Mouse (Mus musculus): ENCODE results near the gene Tmem145. TPM values are rescaled to one million over a fixed set of nuclear protein-coding genes. Genes with fewer than 3 reads are reported as not detected.

The Tmem145 gene
- total and polyA plus RNA-seq, 2 experiments from 2014 or later: not detected

DNA sequence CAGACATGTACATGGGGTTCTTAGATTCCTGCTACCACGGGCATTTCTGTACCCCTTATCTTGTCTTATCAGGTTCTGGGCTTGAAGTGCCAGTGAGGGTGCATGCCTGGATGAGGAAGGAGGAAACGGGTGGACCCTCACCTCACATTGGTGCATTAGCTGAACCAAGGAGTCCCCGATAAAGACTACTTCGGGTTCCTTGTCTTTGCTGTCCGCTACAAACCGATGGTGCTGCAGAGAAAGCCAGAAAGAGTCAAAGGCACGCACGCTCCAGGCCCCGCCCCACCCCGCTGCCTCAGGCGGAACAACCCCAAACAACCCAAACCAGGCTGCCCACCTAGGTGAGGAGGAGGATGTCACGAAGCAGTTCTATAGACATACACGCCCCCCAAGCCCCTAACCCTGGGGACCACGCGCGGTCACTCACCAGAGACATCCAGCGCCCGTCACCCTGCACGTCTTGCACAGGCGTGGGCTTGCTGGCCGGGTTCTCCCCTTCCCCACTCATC is 8.9 kb upstream of the Tmem145 start:
- Histone ChIP-seq H3K36me3 (replicated peaks; ENCODE audit: control insufficient read depth, insufficient read depth, low read length) (peaks cover 24% of the 10 kb centered on the region), H3K9me3 (replicated peaks; ENCODE audit: control insufficient read depth, low read length) (no peaks in the 10 kb centered on the region), H3K27ac (ENCODE audit: low read depth) (peak overlapping the region; percentile 70), H3K9ac (replicated peaks; ENCODE audit: low read depth, low read length) (peak overlapping the region; percentile 58), H3K4me3 (ENCODE audit: low read depth, low read length) (peak overlapping the region; percentile 75), H3K4me1 (ENCODE audit: control insufficient read depth, insufficient read depth) (peaks cover 3% of the 10 kb centered on the region; the same call in 1 of the 2 replicates), H3K27me3 (ENCODE audit: control insufficient read depth, insufficient read depth, low read length) (no peaks in the 10 kb centered on the region), H3K4me2 (ENCODE audit: low read depth, low read length) (peak overlapping the region; percentile 88)
- ATAC-seq (ENCODE audit: insufficient read depth, low read depth) (peak; percentile 8; the same call in 1 of the 2 replicates), DNase-seq (ENCODE audit: low spot score) (no peak)
- TF ChIP-seq CTCF (IDR thresholded peaks at IDR 0.05; ENCODE audit: low read depth) (no peak), EP300 (IDR thresholded peaks at IDR 0.05; ENCODE audit: low read depth) (no peak)
- WGBS: 2% methylated on average over 21 of the region's 21 CpGs

DNA sequence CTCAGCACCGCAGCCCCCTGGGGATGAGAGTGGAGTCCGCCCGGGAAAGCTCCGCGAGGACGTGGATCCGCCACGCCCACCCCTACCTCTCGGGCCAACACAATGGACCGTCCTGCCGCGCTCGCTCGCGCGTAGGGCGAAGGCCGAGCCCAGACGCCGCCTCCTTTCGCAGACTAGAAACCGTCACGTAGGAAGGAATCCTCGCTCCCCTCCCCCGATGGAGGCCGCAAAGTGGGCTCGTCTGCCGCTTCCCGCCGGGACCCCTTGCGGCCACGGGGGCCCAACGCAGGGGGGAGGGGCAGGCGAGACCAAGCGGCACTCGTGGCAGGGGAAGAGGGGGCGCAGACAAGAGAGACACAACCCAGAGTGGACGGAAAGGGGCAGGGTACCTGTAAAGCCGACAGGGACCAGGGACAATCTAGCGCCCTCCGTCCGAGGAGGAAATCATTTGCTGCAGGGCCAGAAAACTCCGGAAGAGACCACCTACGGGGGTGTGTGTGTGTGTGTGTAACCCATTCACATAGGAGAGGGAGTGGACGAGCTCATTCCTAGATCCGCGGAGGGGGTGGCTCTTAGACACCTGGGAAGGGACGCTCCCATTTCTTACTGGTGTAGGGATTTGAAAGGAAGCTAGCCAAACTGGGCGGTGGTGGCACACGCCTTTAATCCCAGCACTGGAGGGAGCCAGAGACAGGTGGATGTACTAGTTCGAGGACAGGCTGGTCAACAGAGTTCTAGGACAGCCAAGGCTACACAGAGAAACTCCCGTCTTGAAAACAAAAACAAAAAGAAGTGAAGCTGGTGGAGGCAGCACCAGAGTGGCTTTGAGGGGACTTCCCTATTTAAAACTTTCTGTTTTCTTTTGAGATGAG is 8.2 kb upstream of the Tmem145 start, which contains the start of gene Pafah1b3:
Gene Pafah1b3 (minus strand): TSS at position 533 of the 872 bp plus-strand sequence.
- under 1% methylated on average over 52 of the region's 52 CpGs for WGBS
- Histone ChIP-seq H3K9me3 (replicated peaks; ENCODE audit: control insufficient read depth, low read length) (no peaks in the 10 kb centered on the region), H3K36me3 (replicated peaks; ENCODE audit: control insufficient read depth, insufficient read depth, low read length) (peaks cover 17% of the 10 kb centered on the region), H3K4me3 (ENCODE audit: low read depth, low read length) (peak within 1 kb of the TSS; percentile 75), H3K9ac (replicated peaks; ENCODE audit: low read depth, low read length) (peak within 1 kb of the TSS; percentile 58), H3K4me2 (ENCODE audit: low read depth, low read length) (peak within 1 kb of the TSS; percentile 88), H3K27ac (ENCODE audit: low read depth) (peak within 1 kb of the TSS; percentile 70), H3K4me1 (ENCODE audit: control insufficient read depth, insufficient read depth) (peaks cover 3% of the 10 kb centered on the region; the same call in 1 of the 2 replicates), H3K27me3 (ENCODE audit: control insufficient read depth, insufficient read depth, low read length) (no peaks in the 10 kb centered on the region)
- TF ChIP-seq EP300 (IDR thresholded peaks at IDR 0.05; ENCODE audit: low read depth) (peak; percentile 67; the same call in 1 of the 2 replicates), CTCF (IDR thresholded peaks at IDR 0.05; ENCODE audit: low read depth) (peak; percentile 39)
- ATAC-seq (ENCODE audit: insufficient read depth, low read depth) (peak; percentile 90), DNase-seq (ENCODE audit: low spot score) (peak; percentile 90)

GRCm38 (mm10) chr7:25301063-25301462 is 4.8 kb upstream of the Tmem145 start, which contains the start of gene Prr19:
Gene Prr19 (plus strand): TSS chr7:25301411.
- Histone ChIP-seq H3K4me3 (ENCODE audit: low read depth, low read length) (no peak within 1 kb of the TSS), H3K27me3 (ENCODE audit: control insufficient read depth, insufficient read depth, low read length) (peaks cover 11% of the 10 kb centered on the region), H3K9ac (replicated peaks; ENCODE audit: low read depth, low read length) (no peak within 1 kb of the TSS), H3K27ac (ENCODE audit: low read depth) (no peak within 1 kb of the TSS), H3K36me3 (replicated peaks; ENCODE audit: control insufficient read depth, insufficient read depth, low read length) (no peaks in the 10 kb centered on the region), H3K9me3 (replicated peaks; ENCODE audit: control insufficient read depth, low read length) (no peaks in the 10 kb centered on the region), H3K4me2 (ENCODE audit: low read depth, low read length) (no peak within 1 kb of the TSS), H3K4me1 (ENCODE audit: control insufficient read depth, insufficient read depth) (peaks cover 9% of the 10 kb centered on the region)
- DNase-seq (ENCODE audit: low spot score): no peak
- 55% methylated on average over 19 of the region's 19 CpGs for WGBS
- no peak for ATAC-seq (ENCODE audit: insufficient read depth, low read depth)
- TF ChIP-seq CTCF (IDR thresholded peaks at IDR 0.05; ENCODE audit: low read depth): no peak
- TF ChIP-seq EP300 (IDR thresholded peaks at IDR 0.05; ENCODE audit: low read depth): no peak

DNA sequence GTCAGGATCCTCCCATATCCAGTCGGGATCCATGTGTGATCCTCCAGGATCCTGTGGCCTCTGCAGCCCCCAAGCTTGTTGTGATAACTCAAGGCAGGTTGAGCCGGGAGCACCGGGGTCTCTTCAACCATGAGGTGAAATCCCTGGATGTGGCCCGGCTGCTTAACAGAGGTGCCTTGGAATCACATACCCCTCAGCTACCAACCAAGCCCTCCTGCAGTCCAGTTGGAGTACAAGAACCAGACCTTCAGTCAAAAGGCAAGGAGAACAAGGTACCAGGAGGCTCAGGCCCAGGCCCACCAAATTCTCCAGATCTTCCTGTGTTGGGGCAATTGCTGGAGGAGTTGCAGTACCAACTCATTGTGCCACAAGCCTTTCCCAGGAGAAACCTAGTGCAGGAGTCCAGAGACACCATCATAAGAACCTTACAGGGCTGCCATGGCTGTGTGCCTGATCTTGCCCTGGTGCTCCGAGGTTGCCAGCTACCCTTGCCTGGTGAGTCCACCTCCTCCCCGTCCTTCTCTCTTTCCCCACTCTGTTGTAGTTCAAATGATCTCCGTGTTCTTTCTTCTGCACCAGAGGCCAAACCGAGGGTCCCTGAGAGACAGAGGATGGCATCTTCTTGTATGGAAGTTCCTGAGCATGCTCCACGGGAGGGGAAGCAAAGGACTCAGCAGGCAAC is 2.8 kb upstream of the Tmem145 start:
- Histone ChIP-seq H3K27me3 (ENCODE audit: control insufficient read depth, insufficient read depth, low read length) (peaks cover 30% of the 10 kb centered on the region), H3K4me1 (ENCODE audit: control insufficient read depth, insufficient read depth) (peaks cover 7% of the 10 kb centered on the region; the same call in 1 of the 2 replicates), H3K36me3 (replicated peaks; ENCODE audit: control insufficient read depth, insufficient read depth, low read length) (no peaks in the 10 kb centered on the region), H3K4me2 (ENCODE audit: low read depth, low read length) (no peak overlapping the region), H3K4me3 (ENCODE audit: low read depth, low read length) (no peak overlapping the region), H3K27ac (ENCODE audit: low read depth) (no peak overlapping the region), H3K9me3 (replicated peaks; ENCODE audit: control insufficient read depth, low read length) (no peaks in the 10 kb centered on the region), H3K9ac (replicated peaks; ENCODE audit: low read depth, low read length) (no peak overlapping the region)
- TF ChIP-seq CTCF (IDR thresholded peaks at IDR 0.05; ENCODE audit: low read depth) (no peak), EP300 (IDR thresholded peaks at IDR 0.05; ENCODE audit: low read depth) (no peak)
- ATAC-seq (ENCODE audit: insufficient read depth, low read depth) (no peak), DNase-seq (ENCODE audit: low spot score) (no peak)
- 49% methylated on average over 9 of the region's 9 CpGs for WGBS

- H3K27me3 ChIP-seq (ENCODE audit: control insufficient read depth, insufficient read depth, low read length): peaks cover 35% of the 10 kb centered on the region
- no peaks in the 10 kb centered on the region for H3K9me3 ChIP-seq (replicated peaks; ENCODE audit: control insufficient read depth, low read length)
- no peak overlapping the region for H3K27ac ChIP-seq (ENCODE audit: low read depth)
- H3K4me3 ChIP-seq (ENCODE audit: low read depth, low read length): no peak overlapping the region
- H3K9ac ChIP-seq (replicated peaks; ENCODE audit: low read depth, low read length): no peak overlapping the region
- ATAC-seq (ENCODE audit: insufficient read depth, low read depth) (no peak), DNase-seq (ENCODE audit: low spot score) (no peak)
- H3K36me3 ChIP-seq (replicated peaks; ENCODE audit: control insufficient read depth, insufficient read depth, low read length): no peaks in the 10 kb centered on the region
- no peak overlapping the region for H3K4me2 ChIP-seq (ENCODE audit: low read depth, low read length)
- peaks cover 7% of the 10 kb centered on the region; the same call in 1 of the 2 replicates for H3K4me1 ChIP-seq (ENCODE audit: control insufficient read depth, insufficient read depth)
- whole genome bisulfite sequencing: 69% methylated on average over 3 of the region's 3 CpGs
- TF ChIP-seq CTCF (IDR thresholded peaks at IDR 0.05; ENCODE audit: low read depth): no peak
- TF ChIP-seq EP300 (IDR thresholded peaks at IDR 0.05; ENCODE audit: low read depth): no peak
These were observed 2.3 kb upstream of the Tmem145 start for GRCm38 (mm10) chr7:25303685-25304006.

Data from heart, postnatal 0 days (tissue).